Mouse (Mus musculus): ENCODE results near the gene Bpifb2. TPM values are rescaled to one million over a fixed set of nuclear protein-coding genes. Genes with fewer than 3 reads are reported as not detected.

The Bpifb2 gene
- total RNA-seq, 4 experiments from 2014 or later, result 0.17 TPM; not detected in 3

DNA sequence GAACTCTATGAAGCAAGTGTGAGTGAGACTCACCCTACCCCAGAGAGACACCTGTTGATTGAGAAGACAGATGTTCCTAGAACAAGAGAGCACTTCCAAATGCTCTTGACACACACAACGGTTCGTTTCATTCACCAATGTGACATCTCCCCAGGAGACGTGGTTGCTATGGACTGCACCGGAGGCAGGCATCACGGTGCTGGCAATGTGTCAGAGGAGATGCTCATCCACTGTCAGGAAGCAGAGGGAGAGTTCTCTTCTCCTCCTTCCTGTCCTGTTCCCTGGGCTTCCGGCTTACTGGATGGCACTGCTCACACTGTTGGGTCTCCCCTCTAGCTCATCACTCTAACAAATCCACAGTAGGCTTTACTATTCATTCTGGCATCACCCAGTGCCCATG is 58.5 kb downstream of the Bpifb2 start:
- no peak for DNase-seq

DNA sequence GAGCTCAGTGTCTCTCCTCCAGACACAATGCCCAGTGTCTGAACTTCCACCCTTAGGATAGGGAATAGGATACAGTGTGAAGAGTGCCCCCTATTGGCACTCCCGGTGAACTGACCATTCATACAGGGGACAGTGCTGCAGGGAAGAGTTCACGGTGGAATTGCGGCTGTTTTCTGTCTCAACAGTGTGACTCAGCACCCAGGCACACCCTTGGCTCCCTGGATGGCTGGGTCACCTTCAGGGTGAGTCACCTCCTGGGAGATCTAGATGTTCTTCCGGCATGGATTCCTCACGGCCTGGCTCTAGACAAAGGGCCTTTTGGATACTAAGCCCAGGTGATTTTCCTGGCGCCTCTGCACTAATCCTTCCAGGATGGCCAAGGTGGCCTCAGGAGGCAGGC is 60.5 kb downstream of the Bpifb2 start:
- peak; percentile 41 for DNase-seq

DNA sequence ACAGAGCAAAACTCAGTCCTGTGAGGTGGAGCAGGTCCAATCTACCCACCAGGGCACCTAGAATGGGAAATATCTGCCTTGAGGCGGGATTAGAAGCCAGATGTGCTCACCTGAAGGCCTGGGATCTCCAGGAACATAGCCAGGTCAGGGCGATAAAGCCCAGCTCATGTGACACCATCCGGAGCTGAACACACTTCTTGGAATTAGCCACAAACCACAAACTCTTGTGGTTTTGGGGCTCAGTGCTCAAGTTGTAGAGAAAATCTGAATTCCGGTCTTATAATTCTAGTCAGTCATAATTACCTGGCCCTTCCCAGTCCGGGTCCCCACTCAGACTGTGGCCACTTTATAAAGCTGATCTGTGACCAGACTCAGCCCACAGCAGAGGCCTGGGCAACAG is 63.0 kb downstream of the Bpifb2 start, which contains the start of gene Bpifb4:
Gene Bpifb4 (plus strand): TSS at position 370 of the 400 bp plus-strand sequence.
- DNase-seq, result no peak

DNA sequence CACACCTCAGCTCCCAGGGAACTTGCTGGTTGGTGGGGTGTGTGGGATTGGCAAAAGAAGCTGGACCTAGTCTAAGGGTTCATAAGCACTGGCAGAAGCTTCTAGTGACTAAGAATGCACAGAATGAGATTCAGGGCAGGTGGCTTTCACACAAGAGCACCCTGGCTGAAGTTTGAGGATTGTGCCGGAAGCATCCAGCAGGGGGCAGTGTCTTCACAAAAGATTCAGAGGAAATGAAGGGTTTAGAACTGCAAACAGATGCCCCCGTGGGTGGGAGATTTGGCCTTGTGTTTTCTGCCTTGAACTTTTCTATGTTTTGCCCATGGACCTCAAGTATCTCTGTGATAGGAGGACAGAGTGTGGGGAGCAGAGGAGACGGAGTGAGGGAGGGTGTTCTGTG is 68.7 kb downstream of the Bpifb2 start:
- DNase-seq, result peak; percentile 14

DNA sequence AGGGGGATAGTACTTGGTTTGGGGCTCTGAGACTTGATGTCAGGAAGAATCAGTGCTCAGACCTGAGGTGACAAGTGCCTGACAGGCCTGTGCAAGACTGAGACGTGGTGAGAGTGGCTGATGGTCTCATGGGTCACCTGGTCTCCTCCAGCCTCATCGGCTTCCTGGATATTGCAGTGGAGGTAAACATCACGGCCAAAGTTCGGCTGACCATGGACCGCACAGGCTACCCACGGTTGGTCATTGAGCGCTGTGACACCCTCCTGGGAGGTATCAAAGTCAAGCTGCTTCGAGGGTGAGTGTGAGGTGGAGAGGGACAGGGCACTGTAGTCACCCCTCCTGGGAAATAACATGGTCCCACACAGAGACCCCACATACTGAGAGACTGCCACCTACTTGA is 69.7 kb downstream of the Bpifb2 start:
- DNase-seq, result no peak

Other genes with a start within 250 kb of the Bpifb2 start
- gene Commd7, start 242.3 kb upstream of the Bpifb2 start, total RNA-seq (2022), result 10 to 100 TPM; 39.0 to 48.0 (median 45.0) TPM
- gene Dnmt3b, start 225.6 kb upstream of the Bpifb2 start, total RNA-seq (2022), result 1 to 10 TPM; 2.1 to 3.9 (median 2.8) TPM
- not detected for gene Dnmt3c, start 178.4 kb upstream of the Bpifb2 start, total RNA-seq (2022)
- gene Mapre1, start 133.8 kb upstream of the Bpifb2 start, total RNA-seq (2022), result 100 to 1,000 TPM in 3 of 4 experiments, 10 to 100 TPM in 1; 72.9 to 117 (median 101) TPM
- under 1 TPM; 0.12 to 0.80 (median 0.63) TPM for gene Efcab8, start 95.1 kb upstream of the Bpifb2 start, total RNA-seq (2022)
- gene Sun5, start 4.0 kb upstream of the Bpifb2 start, total RNA-seq (2022), result not detected
- gene Bpifb6, start 25.3 kb downstream of the Bpifb2 start, total RNA-seq (2022), result 1 to 10 TPM in 2 of 4 experiments, under 1 TPM in 1, not detected in 1; 0.30 to 6.2 (median 4.9) TPM
- gene Bpifb3, start 43.2 kb downstream of the Bpifb2 start, total RNA-seq (2022), result not detected
- under 1 TPM in 2 of 4 experiments, not detected in 2; 0.44 to 0.59 TPM for gene Bpifb4, start 63.2 kb downstream of the Bpifb2 start, total RNA-seq (2022)
- gene Bpifa6, start 99.9 kb downstream of the Bpifb2 start, total RNA-seq (2022), result under 1 TPM in 1 of 4 experiments, not detected in 3; 0.17 TPM
- 1 to 10 TPM in 1 of 4 experiments, under 1 TPM in 3; 0.37 to 1.0 (median 0.67) TPM for gene Bpifa2, start 133.2 kb downstream of the Bpifb2 start, total RNA-seq (2022)

Data from adrenal gland, adult 8-10 months (tissue).